Comparison of ENCODE assay signal across 8 mouse cellular contexts in genomic region chr9:118611111-118611541, GRCm38 (mm10). TPM values are rescaled to one million over a fixed set of nuclear protein-coding genes. Genes with fewer than 3 reads are reported as not detected.
A peak's percentile ranks its signal among the peaks of the same experiment; 100 is the strongest.
DNase-seq lines count a peak whose midpoint lies in the region; ATAC-seq lines count a peak whose summit lies in the region.

No protein-coding gene starts in this region.

- no peaks in the 10 kb centered on the region for H3K36me3 ChIP-seq in hindbrain, embryonic 16.5 days (ENCODE audit: control insufficient read depth, insufficient read depth, low read length)
- no peaks in the 10 kb centered on the region for H3K36me3 ChIP-seq in liver, embryonic 12.5 days

- H3K9ac ChIP-seq in hindbrain, embryonic 16.5 days (ENCODE audit: low read depth, low read length), result peak overlapping the region; percentile 31; the same call in 1 of the 2 replicates
- H3K9ac ChIP-seq in liver, embryonic 12.5 days, result no peak overlapping the region

- H3K4me3 ChIP-seq in hindbrain, embryonic 16.5 days (ENCODE audit: low read length), result no peak overlapping the region
- no peak overlapping the region for H3K4me3 ChIP-seq in liver, embryonic 12.5 days

- ATAC-seq in frontal cortex, adult (ENCODE audit: low TSS enrichment), result peak; percentile 85
- no peak for ATAC-seq in hindbrain, embryonic 16.5 days
- ATAC-seq in liver, embryonic 12.5 days, result no peak
- ATAC-seq in monocyte, adult 5-6 weeks (replicated peaks; ENCODE audit: insufficient number of reproducible peaks, low FRiP score, low TSS enrichment, poor library complexity, severe bottlenecking), result no peak

- no peak for DNase-seq in frontal cortex, postnatal 25 days (ENCODE audit: low spot score in 2 of 2)
- peak; percentile 54 for DNase-seq in gastrocnemius, adult 18-20 months (ENCODE audit: low spot score)
- DNase-seq in right cerebral cortex, adult 18-20 months, result peak; percentile 43
- DNase-seq in testis, postnatal 10 days (ENCODE audit: low spot score), result no peak

- 29% methylated on average over 14 of the region's 14 CpGs for WGBS in hindbrain, embryonic 16.5 days
- 22% methylated on average over 14 of the region's 14 CpGs for WGBS in liver, embryonic 12.5 days (ENCODE audit: insufficient replicate concordance)

- peaks cover 12% of the 10 kb centered on the region for H3K4me1 ChIP-seq in hindbrain, embryonic 16.5 days (ENCODE audit: control insufficient read depth, insufficient read depth, low read depth, low read length)
- peaks cover 26% of the 10 kb centered on the region for H3K4me1 ChIP-seq in liver, embryonic 12.5 days

- H3K27ac ChIP-seq in hindbrain, embryonic 16.5 days (ENCODE audit: low read depth, low read length), result no peak overlapping the region
- H3K27ac ChIP-seq in liver, embryonic 12.5 days, result no peak overlapping the region

- H3K4me2 ChIP-seq in hindbrain, embryonic 16.5 days (ENCODE audit: low read length), result peak overlapping the region; percentile 50
- peak overlapping the region; percentile 7; the same call in 1 of the 2 replicates for H3K4me2 ChIP-seq in liver, embryonic 12.5 days

- H3K27me3 ChIP-seq in hindbrain, embryonic 16.5 days (replicated peaks; ENCODE audit: control insufficient read depth, insufficient read depth, low read length), result peaks cover 9% of the 10 kb centered on the region
- H3K27me3 ChIP-seq in liver, embryonic 12.5 days (replicated peaks), result peaks cover 59% of the 10 kb centered on the region

- no peaks in the 10 kb centered on the region for H3K9me3 ChIP-seq in hindbrain, embryonic 16.5 days (ENCODE audit: control insufficient read depth, low read length)
- no peaks in the 10 kb centered on the region for H3K9me3 ChIP-seq in liver, embryonic 12.5 days (replicated peaks)

RNA-seq across cellular contexts. Expression of gene Itga9, which starts 4.6 kb away (rescaled TPM):
- total RNA-seq in gastrocnemius, adult 18-20 months (2021), result 1 to 10 TPM; 3.3 to 5.2 TPM
- polyA plus RNA-seq in hindbrain, embryonic 16.5 days (2015; fragmentation: Nextera tagmentation; extraction: Ambion mirVana), result 0.74 and 0.91 TPM in 2 replicates
- polyA plus RNA-seq in liver, embryonic 12.5 days (2016; fragmentation: Nextera tagmentation; extraction: Ambion mirVana), result 6.6 and 7.4 TPM in 2 replicates
- total RNA-seq in monocyte, adult 5-6 weeks (2017), result 0.10 to 3.6 TPM in 2 of 3 replicates, not detected in the other

Comparison
In these comparisons a context has a peak if more than half of its experiments do, and no peak if none do; other contexts are left out.
1. DNase-seq: peak in gastrocnemius, adult 18-20 months (single experiment) and right cerebral cortex, adult 18-20 months (single experiment); none in frontal cortex, postnatal 25 days (0 of 2) and testis, postnatal 10 days (single experiment).